Mouse (Mus musculus): ENCODE measurements around the gene Kcnab1.
"Not testable (repeated sequence)": the region's sequence is repeated elsewhere in the genome, so short reads cannot be mapped to it uniquely, and the experiment has no call there.

DNA sequence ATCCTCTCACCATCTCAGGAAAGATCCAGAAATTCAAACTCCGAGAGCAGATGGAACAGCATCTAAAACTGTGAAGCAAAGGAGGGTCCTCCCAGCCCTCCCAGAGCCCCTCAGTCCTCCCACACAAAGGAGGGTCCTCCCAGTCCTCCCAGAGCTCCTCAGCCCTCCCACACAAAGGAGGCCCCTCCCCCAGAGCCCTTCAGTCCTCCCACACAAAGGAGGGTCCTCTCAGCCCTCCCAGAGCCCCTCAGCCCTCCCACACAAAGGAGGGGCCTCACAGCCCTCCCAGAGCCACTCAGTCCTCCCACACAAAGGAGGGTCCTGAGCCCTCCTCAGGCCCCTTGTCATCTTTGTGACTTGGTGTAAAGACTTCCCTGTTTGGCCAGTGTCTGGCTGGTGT is 285.9 kb downstream of the Kcnab1 start:
- not testable (repeated sequence) for TF ChIP-seq POLR2A (IDR thresholded peaks at IDR 0.05; ENCODE audit: borderline replicate concordance, low read depth, low read length); CTCF (IDR thresholded peaks at IDR 0.05; ENCODE audit: low read depth, low read length)

Measured in bone marrow macrophage, adult 2 months (primary cell).